Mouse (Mus musculus): Measurements from ENCODE around the gene Hyal2.
A peak's percentile ranks its signal among the peaks of the same experiment; 100 is the strongest.

The Hyal2 gene

GRCm38 (mm10) chr9:107547026-107547425 lies 20.7 kb upstream of the Hyal2 start, which contains the start of gene Zmynd10:
TSS of gene Zmynd10 (plus strand) at chr9:107547298.
- peak; percentile 86 to 94 for DNase-seq

GRCm38 (mm10) chr9:107547957-107548356 lies 19.8 kb upstream of the Hyal2 start:
- peak in 1 of 2 experiments; percentile 13 for DNase-seq

GRCm38 (mm10) chr9:107548820-107549219 lies 18.9 kb upstream of the Hyal2 start:
- DNase-seq, result no peak

GRCm38 (mm10) chr9:107549297-107550074 lies 18.3 kb upstream of the Hyal2 start:
- no peak for DNase-seq

GRCm38 (mm10) chr9:107550491-107551116 lies 17.1 kb upstream of the Hyal2 start:
- no peak for DNase-seq

GRCm38 (mm10) chr9:107551117-107551889 lies 16.4 kb upstream of the Hyal2 start, which contains the start of gene Rassf1:
TSS of gene Rassf1 (plus strand) at chr9:107551555.
- DNase-seq, result peak; percentile 74 to 85

- DNase-seq, result no peak
Measured at GRCm38 (mm10) chr9:107551890-107552355, 15.8 kb upstream of the Hyal2 start.

- DNase-seq, result no peak
Measured at GRCm38 (mm10) chr9:107552690-107553393, 14.9 kb upstream of the Hyal2 start.

- DNase-seq, result peak in 1 of 2 experiments; percentile 71
Measured at GRCm38 (mm10) chr9:107553541-107554318, 14.0 kb upstream of the Hyal2 start.

GRCm38 (mm10) chr9:107554319-107554825 lies 13.4 kb upstream of the Hyal2 start:
- DNase-seq, result peak; percentile 94 to 97

- DNase-seq, result no peak
Measured at GRCm38 (mm10) chr9:107555031-107555457, 12.7 kb upstream of the Hyal2 start.

GRCm38 (mm10) chr9:107555701-107556100 lies 12.0 kb upstream of the Hyal2 start:
- no peak for DNase-seq

GRCm38 (mm10) chr9:107556346-107556745 lies 11.4 kb upstream of the Hyal2 start:
- DNase-seq, result no peak

- peak; percentile 91 to 95 for DNase-seq
Measured at GRCm38 (mm10) chr9:107563029-107563581, 4.6 kb upstream of the Hyal2 start, which contains the start of gene Tusc2. TSS of gene Tusc2 (plus strand) at chr9:107563255.

- peak in 1 of 2 experiments; percentile 15 for DNase-seq
Measured at GRCm38 (mm10) chr9:107565556-107565955, 2.2 kb upstream of the Hyal2 start.

GRCm38 (mm10) chr9:107566041-107566709 lies 1.6 kb upstream of the Hyal2 start:
- peak; percentile 72 to 78 for DNase-seq

- no peak for DNase-seq
Measured at GRCm38 (mm10) chr9:107566855-107567254, 890 bp upstream of the Hyal2 start.

GRCm38 (mm10) chr9:107568331-107569261 lies 851 bp downstream of the Hyal2 start:
- peak; percentile 82 to 83 for DNase-seq

GRCm38 (mm10) chr9:107569270-107569669 lies 1.5 kb downstream of the Hyal2 start:
- DNase-seq, result no peak

Measured in thymus, postnatal 36 days (tissue).